Mouse (Mus musculus) MEL (cell line): ENCODE measurements around the gene Cald1. TPM values are rescaled to one million over a fixed set of nuclear protein-coding genes. Genes with fewer than 3 reads are reported as not detected.

Source experiments
- DNase-seq: peaks from one replicate; pipeline ENCODE4 v3.0.0; 2011; ENCODE audit warnings: low read depth, low spot score
- H3K27ac ChIP-seq: 2 replicates; pipeline ENCODE4 v1.5.1; 2012; ENCODE audit warnings: low read depth, mild to moderate bottlenecking, control low read depth, low read length, moderate library complexity; ENCODE audit not compliant: control insufficient read depth
- H3K27me3 ChIP-seq, 2 experiments: fragments of 150-350 bp in 1 of 2; sonication (generic) in 1 of 2; 2 replicates each; pipeline ENCODE4 v1.6.1; 2012; ENCODE audit warnings: low read length in 2 of 2, mild to moderate bottlenecking in 2 of 2, improper control_type of control experiment in 1 of 2, moderate library complexity in 1 of 2; ENCODE audit not compliant: insufficient read depth in 2 of 2, control insufficient read depth in 1 of 2
- H3K36me3 ChIP-seq, 2 experiments: 2 replicates each; pipeline ENCODE4 v1.6.1; 2012 to 2014; ENCODE audit warnings: low read length in 2 of 2, improper control_type of control experiment in 1 of 2, inconsistent platforms in 1 of 2, mild to moderate bottlenecking in 1 of 2; ENCODE audit not compliant: insufficient read depth in 2 of 2, control insufficient read depth in 1 of 2
- H3K4me1 ChIP-seq, 2 experiments: fragments of 150-350 bp in 1 of 2; sonication (generic) in 1 of 2; 2 replicates each; pipeline ENCODE4 v1.6.1; 2012; ENCODE audit warnings: low read length in 2 of 2, improper control_type of control experiment in 1 of 2, mild to moderate bottlenecking in 1 of 2; ENCODE audit not compliant: insufficient read depth in 2 of 2, control insufficient read depth in 1 of 2
- H3K4me3 ChIP-seq, 2 experiments: fragments of 150-350 bp in 1 of 2; sonication (generic) in 1 of 2; 2 replicates each; pipeline ENCODE4 v1.5.1; 2012; ENCODE audit warnings: low read depth in 2 of 2, low read length in 2 of 2, mild to moderate bottlenecking in 2 of 2, moderate library complexity in 2 of 2, control low read depth in 1 of 2, improper control_type of control experiment in 1 of 2; ENCODE audit not compliant: control insufficient read depth in 1 of 2, insufficient read depth in 1 of 2
- H3K79me2 ChIP-seq: 2 replicates; pipeline ENCODE4 v1.6.1; 2012; ENCODE audit warnings: mild to moderate bottlenecking, low read length, moderate library complexity; ENCODE audit not compliant: control insufficient read depth, poor library complexity, insufficient read depth
- H3K9ac ChIP-seq: 2 replicates; pipeline ENCODE4 v1.6.1; 2012; ENCODE audit warnings: low read depth, mild to moderate bottlenecking, control low read depth, low read length, moderate library complexity; ENCODE audit not compliant: control insufficient read depth, poor library complexity, severe bottlenecking
- H3K9me3 ChIP-seq: fragments of 150-350 bp; sonication (generic); replicated peaks from 2 replicates; pipeline ENCODE4 v1.6.1; 2012; ENCODE audit warnings: mild to moderate bottlenecking, low read length, improper control_type of control experiment, moderate library complexity; ENCODE audit not compliant: insufficient read depth
- CHD2 ChIP-seq: IDR thresholded peaks from 2 replicates; pipeline ENCODE4 v1.6.1; 2011; ENCODE audit warnings: low read length, improper control_type of control experiment
- E2F4 ChIP-seq: IDR thresholded peaks from 2 replicates; pipeline ENCODE4 v1.6.1; 2011; ENCODE audit warnings: low read depth, low read length, improper control_type of control experiment, borderline replicate concordance
- ELF1 ChIP-seq: IDR thresholded peaks from 2 replicates; pipeline ENCODE4 v1.6.1; 2014; ENCODE audit warnings: low read depth, mild to moderate bottlenecking, inconsistent platforms, low read length, improper control_type of control experiment, moderate library complexity
- ETS1 ChIP-seq: IDR thresholded peaks from 2 replicates; pipeline ENCODE4 v1.6.1; 2012; ENCODE audit warnings: low read depth, mild to moderate bottlenecking, inconsistent platforms, low read length, improper control_type of control experiment, moderate library complexity
- GABPA ChIP-seq: IDR thresholded peaks from 2 replicates; pipeline ENCODE4 v1.6.1; 2012; ENCODE audit warnings: low read depth, mild to moderate bottlenecking, inconsistent platforms, low read length, improper control_type of control experiment, moderate library complexity
- JUND ChIP-seq: IDR thresholded peaks from 2 replicates; pipeline ENCODE4 v1.6.1; 2011; ENCODE audit warnings: low read depth, mild to moderate bottlenecking, improper control_type of control experiment, low read length
- MAFK ChIP-seq: IDR thresholded peaks from 2 replicates; pipeline ENCODE4 v1.6.1; 2011; ENCODE audit warnings: low read depth, mild to moderate bottlenecking, low read length, improper control_type of control experiment, borderline replicate concordance
- MAX ChIP-seq: IDR thresholded peaks from 2 replicates; pipeline ENCODE4 v1.6.1; 2011; ENCODE audit warnings: low read length, improper control_type of control experiment
- MAZ ChIP-seq: IDR thresholded peaks from 2 replicates; pipeline ENCODE4 v1.6.1; 2012; ENCODE audit warnings: low read depth, mild to moderate bottlenecking, inconsistent platforms, low read length, improper control_type of control experiment
- MEF2A ChIP-seq: IDR thresholded peaks from 2 replicates; pipeline ENCODE4 v1.6.1; 2014; ENCODE audit warnings: low read depth, mild to moderate bottlenecking, inconsistent platforms, low read length, improper control_type of control experiment; ENCODE audit not compliant: poor library complexity, insufficient replicate concordance, severe bottlenecking; ENCODE audit errors: extremely low read depth
- MYB ChIP-seq: IDR thresholded peaks from 2 replicates; pipeline ENCODE4 v1.6.1; 2011; ENCODE audit warnings: mild to moderate bottlenecking, low read depth, low read length, improper control_type of control experiment
- MYC ChIP-seq: IDR thresholded peaks from 2 replicates; pipeline ENCODE4 v1.6.1; 2011; ENCODE audit warnings: low read depth, mild to moderate bottlenecking, low read length, improper control_type of control experiment, moderate library complexity
- NELFE ChIP-seq: IDR thresholded peaks from 2 replicates; pipeline ENCODE4 v1.6.1; 2011; ENCODE audit warnings: low read depth, low read length, improper control_type of control experiment
- POLR2A ChIP-seq, 2 experiments: IDR thresholded peaks; 2 replicates each; pipeline ENCODE4 v1.6.1; 2011 to 2012; ENCODE audit warnings: low read length in 2 of 2, mild to moderate bottlenecking in 2 of 2, control low read depth in 1 of 2, improper control_type of control experiment in 1 of 2, low read depth in 1 of 2, moderate library complexity in 1 of 2; ENCODE audit not compliant: control insufficient read depth in 1 of 2, insufficient read depth in 1 of 2, poor library complexity in 1 of 2
- POLR2AphosphoS2 ChIP-seq: IDR thresholded peaks from 2 replicates; pipeline ENCODE4 v1.6.1; 2011; ENCODE audit warnings: low read length, improper control_type of control experiment
- RAD21 ChIP-seq: IDR thresholded peaks from 2 replicates; pipeline ENCODE4 v1.6.1; 2011; ENCODE audit warnings: mild to moderate bottlenecking, low read depth, low read length, improper control_type of control experiment
- SMC3 ChIP-seq: IDR thresholded peaks from 2 replicates; pipeline ENCODE4 v1.6.1; 2011; ENCODE audit warnings: low read depth, low read length, improper control_type of control experiment
- TCF12 ChIP-seq: IDR thresholded peaks from 2 replicates; pipeline ENCODE4 v1.6.1; 2014; ENCODE audit warnings: low read depth, mild to moderate bottlenecking, inconsistent platforms, low read length, improper control_type of control experiment, moderate library complexity
- UBTF ChIP-seq: IDR thresholded peaks from 2 replicates; pipeline ENCODE4 v1.6.1; 2012; ENCODE audit warnings: low read depth, mild to moderate bottlenecking, inconsistent platforms, low read length, improper control_type of control experiment, moderate library complexity, borderline replicate concordance; ENCODE audit not compliant: insufficient read depth
- USF1 ChIP-seq: IDR thresholded peaks from 2 replicates; pipeline ENCODE4 v1.6.1; 2014; ENCODE audit warnings: low read depth, mild to moderate bottlenecking, inconsistent platforms, low read length, improper control_type of control experiment, moderate library complexity
- ZC3H11A ChIP-seq: IDR thresholded peaks from 2 replicates; pipeline ENCODE4 v1.6.1; 2012; ENCODE audit warnings: low read depth, mild to moderate bottlenecking, inconsistent platforms, low read length, improper control_type of control experiment
- ZKSCAN1 ChIP-seq: IDR thresholded peaks from 2 replicates; pipeline ENCODE4 v1.6.1; 2012; ENCODE audit warnings: low read depth, mild to moderate bottlenecking, inconsistent platforms, low read length, improper control_type of control experiment, moderate library complexity
- ZMIZ1 ChIP-seq: IDR thresholded peaks from 2 replicates; pipeline ENCODE4 v1.6.1; 2012; ENCODE audit warnings: low read depth, mild to moderate bottlenecking, inconsistent platforms, low read length, improper control_type of control experiment, moderate library complexity
- ZNF384 ChIP-seq: IDR thresholded peaks from 2 replicates; pipeline ENCODE4 v1.6.1; 2012; ENCODE audit warnings: low read depth, mild to moderate bottlenecking, inconsistent platforms, low read length, improper control_type of control experiment
- polyA plus RNA-seq, 2 experiments: library from polyadenylated mRNA; stranded (reverse) in 1 of 2; unstranded in 1 of 2; fragments of >175 nt in 1 of 2; fragments of >200 nt in 1 of 2; gene quantifications; 2 replicates each; pipeline versions ENCODE4 v1.2.1 to v1.2.4; 2012; ENCODE audit warnings: low replicate concordance in 2 of 2, low read depth in 1 of 2; ENCODE audit not compliant: insufficient read length in 2 of 2, insufficient read depth in 1 of 2, missing spikeins in 1 of 2
- total RNA-seq: library from RNA; depleted of rRNA; stranded (reverse); fragments of 300-350 nt; gene quantifications from 2 replicates; pipeline ENCODE4 v1.2.3, GENCODE M21; 2012

The Cald1 gene
- total and polyA plus RNA-seq, 3 experiments, result not detected

- Histone ChIP-seq H3K4me1 (no peaks in the 10 kb centered on the region), H3K36me3 (no peaks in the 10 kb centered on the region), H3K27me3 (0 out of 4 replicates have a peak, but pooled peaks cover 0 to under 1% of the 10 kb centered on the region in 2 experiments)
- no peak for DNase-seq
- TF ChIP-seq SMC3 (no peak), JUND (no peak), USF1 (no peak), MAFK (no peak), NELFE (no peak)
- TF ChIP-seq, all 39 proteins: peak for 0
- no peaks in the 10 kb centered on the region for H3K9me3 ChIP-seq
- H3K9ac ChIP-seq, result no peak overlapping the region
- no peaks in the 10 kb centered on the region for H3K79me2 ChIP-seq
- no peak overlapping the region for H3K4me3 ChIP-seq
- no peak overlapping the region for H3K27ac ChIP-seq
These were observed 111.8 kb downstream of the Cald1 start for GRCm38 (mm10) chr6:34709946-34710682.

DNA sequence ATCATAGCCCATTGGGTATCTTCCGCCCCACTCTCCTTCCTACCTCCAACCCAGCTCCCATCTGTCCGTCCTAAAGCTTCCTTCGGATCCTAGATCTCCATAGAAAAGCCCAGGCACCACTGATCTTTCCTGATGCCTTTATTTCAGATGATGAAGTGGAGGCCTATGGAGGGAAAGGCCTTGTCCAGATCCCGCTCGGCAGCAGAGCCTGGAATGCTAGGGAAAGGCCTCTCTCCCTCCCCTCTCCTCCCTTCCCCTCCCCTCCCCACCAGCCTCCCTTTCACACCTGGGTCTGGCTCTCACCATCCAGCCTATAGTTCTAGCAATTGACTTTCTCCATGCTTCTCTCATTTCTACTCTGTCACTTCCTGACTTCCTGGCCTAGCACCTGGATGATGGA is 112.5 kb downstream of the Cald1 start:
- Histone ChIP-seq H3K27ac (no peak overlapping the region), H3K4me3 (no peak overlapping the region)

GRCm38 (mm10) chr6:34711620-34712019 is 113.3 kb downstream of the Cald1 start:
- Histone ChIP-seq H3K4me1 (no peaks in the 10 kb centered on the region), H3K9me3 (no peaks in the 10 kb centered on the region), H3K9ac (no peak overlapping the region), H3K36me3 (no peaks in the 10 kb centered on the region), H3K27me3 (0 out of 4 replicates have a peak, but pooled peaks cover 0 to 3% of the 10 kb centered on the region in 2 experiments), H3K79me2 (no peaks in the 10 kb centered on the region), H3K4me3 (no peak overlapping the region), H3K27ac (no peak overlapping the region)
- TF ChIP-seq MYC (no peak), ZMIZ1 (no peak), ZKSCAN1 (no peak), RAD21 (no peak), USF1 (no peak), ZC3H11A (no peak), POLR2AphosphoS2 (no peak), ZNF384 (no peak), MAFK (no peak), ETS1 (no peak), MAX (no peak), POLR2A (IDR thresholded peaks at IDR 0.05; ENCODE audit: control insufficient read depth in 1 of 2, insufficient read depth in 1 of 2, low read depth in 1 of 2, low read length in 2 of 2, poor library complexity in 1 of 2) (no peak), E2F4 (no peak), TCF12 (no peak), MAZ (no peak), MEF2A (no peak)
- no peak for DNase-seq

More for the DNA sequence above, 112.5 kb downstream of the Cald1 start:
- TF ChIP-seq CHD2 (no peak), RAD21 (no peak), ELF1 (no peak), ETS1 (no peak), MYB (no peak), GABPA (no peak), MYC (no peak), POLR2AphosphoS2 (no peak), E2F4 (no peak), UBTF (no peak)
- TF ChIP-seq, all 39 proteins: peak for 0
- no peaks in the 10 kb centered on the region for H3K36me3 ChIP-seq
- no peaks in the 10 kb centered on the region for H3K79me2 ChIP-seq
- DNase-seq, result no peak
- no peaks in the 10 kb centered on the region for H3K4me1 ChIP-seq
- no peaks in the 10 kb centered on the region for H3K9me3 ChIP-seq
- H3K9ac ChIP-seq, result no peak overlapping the region
- 0 out of 4 replicates have a peak, but pooled peaks cover 0 to 3% of the 10 kb centered on the region in 2 experiments for H3K27me3 ChIP-seq
